Comparison of ENCODE assay signal across 8 mouse cellular contexts in genomic region chr14:105898266-105899111, GRCm38 (mm10). TPM values are rescaled to one million over a fixed set of nuclear protein-coding genes. Genes with fewer than 3 reads are reported as not detected.
DNase-seq lines count a peak whose midpoint lies in the region; ATAC-seq and TF ChIP-seq lines count a peak whose summit lies in the region.

No protein-coding gene starts in this region.

- under 1% methylated on average over 58 of the region's 58 CpGs for WGBS in hindbrain, embryonic 13.5 days
- WGBS in lung, postnatal 0 days = under 1% methylated on average over 58 of the region's 58 CpGs
- WGBS in thymus, adult 2 months = 1% methylated on average over 58 of the region's 58 CpGs

- TF ChIP-seq EP300 in lung, postnatal 0 days (IDR thresholded peaks at IDR 0.05) = no peak

- ATAC-seq in hindbrain, embryonic 13.5 days (ENCODE audit: low FRiP score) = peak; percentile 36
- peak; percentile 16 for ATAC-seq in lung, postnatal 0 days

- DNase-seq in Muller cell, postnatal 12 days (ENCODE audit: inconsistent ontology term) = peak; percentile 93
- peak; percentile 94 to 95 for DNase-seq in cerebellum, postnatal 10 days
- peak; percentile 88 to 91 for DNase-seq in frontal cortex, postnatal 25 days (ENCODE audit: low spot score in 2 of 2)
- peak; percentile 92 for DNase-seq in layer of hippocampus, postnatal 14 days (ENCODE audit: low spot score in 2 of 2)
- peak; percentile 85 for DNase-seq in lung, postnatal 0 days (ENCODE audit: low spot score)
- peak; percentile 86 for DNase-seq in ovary, postnatal 10 days (ENCODE audit: low spot score)
- DNase-seq in thymus, adult 2 months = peak; percentile 75

- no peaks in the 10 kb centered on the region for H3K9me3 ChIP-seq in hindbrain, embryonic 13.5 days
- H3K9me3 ChIP-seq in lung, postnatal 0 days (ENCODE audit: low read length) = no peaks in the 10 kb centered on the region; the same call in 1 of the 2 replicates

- H3K9ac ChIP-seq in hindbrain, embryonic 13.5 days = peak overlapping the region; percentile 96
- peak overlapping the region; percentile 94 for H3K9ac ChIP-seq in lung, postnatal 0 days (replicated peaks; ENCODE audit: low read depth)

- H3K27ac ChIP-seq in hindbrain, embryonic 13.5 days = peak overlapping the region; percentile 99
- peak overlapping the region; percentile 99 for H3K27ac ChIP-seq in lung, postnatal 0 days (ENCODE audit: low read length)
- H3K27ac ChIP-seq in thymus, adult 2 months (ENCODE audit: control insufficient read depth, insufficient read depth, low read length) = no peak overlapping the region

- H3K4me3 ChIP-seq in hindbrain, embryonic 13.5 days = peak overlapping the region; percentile 87
- H3K4me3 ChIP-seq in lung, postnatal 0 days (ENCODE audit: low read depth, low read length) = peak overlapping the region; percentile 79
- peak overlapping the region; percentile 45 for H3K4me3 ChIP-seq in thymus, adult 2 months (ENCODE audit: control insufficient read depth, insufficient read depth, low read length)

- H3K4me1 ChIP-seq in hindbrain, embryonic 13.5 days (replicated peaks) = peaks cover 20% of the 10 kb centered on the region
- H3K4me1 ChIP-seq in lung, postnatal 0 days (ENCODE audit: insufficient read depth, low read depth, low read length) = no peaks in the 10 kb centered on the region
- peaks cover 16% of the 10 kb centered on the region for H3K4me1 ChIP-seq in thymus, adult 2 months (replicated peaks; ENCODE audit: control insufficient read depth, insufficient read depth, low read length)

- H3K4me2 ChIP-seq in hindbrain, embryonic 13.5 days = peak overlapping the region; percentile 97
- H3K4me2 ChIP-seq in lung, postnatal 0 days (replicated peaks; ENCODE audit: low read depth, low read length) = peak overlapping the region; percentile 92

- H3K27me3 ChIP-seq in hindbrain, embryonic 13.5 days = 0 out of 2 replicates have a peak, but pooled peaks cover 3% of the 10 kb centered on the region
- no peaks in the 10 kb centered on the region for H3K27me3 ChIP-seq in lung, postnatal 0 days (replicated peaks; ENCODE audit: insufficient read depth, low read length)
- peaks cover 10% of the 10 kb centered on the region; the same call in 1 of the 2 replicates for H3K27me3 ChIP-seq in thymus, adult 2 months (ENCODE audit: control insufficient read depth, insufficient read depth, low read length)

- TF ChIP-seq CTCF in lung, postnatal 0 days (IDR thresholded peaks at IDR 0.05) = peak; percentile 92
- peak; percentile 97 for TF ChIP-seq CTCF in thymus, adult 2 months (IDR thresholded peaks at IDR 0.05; ENCODE audit: borderline replicate concordance, control insufficient read depth, extremely low read depth, insufficient read depth, low read length, poor library complexity)

- H3K36me3 ChIP-seq in hindbrain, embryonic 13.5 days = no peaks in the 10 kb centered on the region
- H3K36me3 ChIP-seq in lung, postnatal 0 days (ENCODE audit: insufficient read depth, low read length) = no peaks in the 10 kb centered on the region
- H3K36me3 ChIP-seq in thymus, adult 2 months (ENCODE audit: control insufficient read depth, insufficient read depth, low read length) = no peaks in the 10 kb centered on the region

- no peak for TF ChIP-seq POLR2A in thymus, adult 2 months (IDR thresholded peaks at IDR 0.05; ENCODE audit: control insufficient read depth, extremely low read depth, insufficient read depth, low read length, poor library complexity)

RNA-seq across cellular contexts. Expression of gene Spry2, which starts 1.9 kb away (rescaled TPM):
- 39.0 and 42.2 TPM in 2 replicates for polyA plus RNA-seq in hindbrain, embryonic 13.5 days (2015; fragmentation: Nextera tagmentation; extraction: Ambion mirVana)
- 10 to 100 TPM; 60.5 to 75.1 TPM for total RNA-seq in layer of hippocampus, postnatal 14 days (2021)
- polyA plus RNA-seq in lung, postnatal 0 days (2015; fragmentation: Nextera tagmentation; extraction: Ambion mirVana) = 88.9 and 99.8 TPM in 2 replicates
- 5.9 and 7.3 TPM in 2 replicates for polyA plus RNA-seq in thymus, adult 2 months (2012; rRNA removed)
